Mouse (Mus musculus): ENCODE results near the gene Adh4.
A peak's percentile ranks its signal among the peaks of the same experiment; 100 is the strongest.
"Not testable (repeated sequence)": the region's sequence is repeated elsewhere in the genome, so short reads cannot be mapped to it uniquely, and the experiment has no call there.

The Adh4 gene

GRCm38 (mm10) chr3:138448077-138448860 lies 33.0 kb downstream of the Adh4 start:
- DNase-seq, result no peak

GRCm38 (mm10) chr3:138452169-138452568 lies 36.9 kb downstream of the Adh4 start:
- DNase-seq, result no peak

- DNase-seq, result no peak
Measured at GRCm38 (mm10) chr3:138454234-138454633, 39.0 kb downstream of the Adh4 start.

- DNase-seq, result no peak
Measured at GRCm38 (mm10) chr3:138454711-138455435, 39.6 kb downstream of the Adh4 start.

- no peak for DNase-seq
Measured at GRCm38 (mm10) chr3:138458441-138458840, 43.2 kb downstream of the Adh4 start.

GRCm38 (mm10) chr3:138460260-138460659 lies 45.0 kb downstream of the Adh4 start:
- DNase-seq, result no peak

- DNase-seq, result no peak
Measured at GRCm38 (mm10) chr3:138461832-138462231, 46.6 kb downstream of the Adh4 start.

GRCm38 (mm10) chr3:138463137-138463536 lies 47.9 kb downstream of the Adh4 start:
- peak; percentile 14 to 17 for DNase-seq

GRCm38 (mm10) chr3:138463807-138464206 lies 48.5 kb downstream of the Adh4 start:
- DNase-seq, result no peak

GRCm38 (mm10) chr3:138464573-138465147 lies 49.4 kb downstream of the Adh4 start:
- no peak for DNase-seq

GRCm38 (mm10) chr3:138466656-138467055 lies 51.4 kb downstream of the Adh4 start:
- not testable (repeated sequence) for DNase-seq

- DNase-seq, result no peak
Measured at GRCm38 (mm10) chr3:138471066-138471465, 55.8 kb downstream of the Adh4 start.

- DNase-seq, result no peak
Measured at GRCm38 (mm10) chr3:138479489-138479888, 64.2 kb downstream of the Adh4 start.
